Mouse (Mus musculus): ENCODE measurements at regions not wholly inside any gene's neighbourhood (a gene's known extent, or its start where the extent isn't known, plus 50 kb on each side); places are given as distances from the start of the nearest gene placed in this dataset.
A peak's percentile ranks its signal among the peaks of the same experiment; 100 is the strongest.

DNA sequence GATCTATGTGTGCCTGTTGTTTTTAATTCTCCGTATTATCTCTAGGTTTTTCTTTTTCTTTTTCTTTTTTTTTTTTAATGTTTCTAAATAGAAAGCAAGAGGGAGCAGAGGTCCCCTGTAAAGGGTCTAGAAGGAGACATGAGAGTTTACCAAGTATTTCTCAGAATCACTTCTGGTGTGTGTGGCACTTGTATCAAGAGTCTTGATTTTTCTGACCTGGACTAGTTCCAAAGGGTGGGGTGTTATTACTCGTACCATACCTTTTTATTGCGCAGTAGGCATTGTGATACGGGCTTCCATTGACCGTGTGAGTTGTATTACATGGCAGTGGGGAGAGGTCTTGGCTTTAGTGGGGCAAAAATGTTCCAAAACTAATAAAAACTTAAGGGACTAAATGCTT lies 63.2 kb upstream of the Bmp6 start:
- DNase-seq, result no peak

DNA sequence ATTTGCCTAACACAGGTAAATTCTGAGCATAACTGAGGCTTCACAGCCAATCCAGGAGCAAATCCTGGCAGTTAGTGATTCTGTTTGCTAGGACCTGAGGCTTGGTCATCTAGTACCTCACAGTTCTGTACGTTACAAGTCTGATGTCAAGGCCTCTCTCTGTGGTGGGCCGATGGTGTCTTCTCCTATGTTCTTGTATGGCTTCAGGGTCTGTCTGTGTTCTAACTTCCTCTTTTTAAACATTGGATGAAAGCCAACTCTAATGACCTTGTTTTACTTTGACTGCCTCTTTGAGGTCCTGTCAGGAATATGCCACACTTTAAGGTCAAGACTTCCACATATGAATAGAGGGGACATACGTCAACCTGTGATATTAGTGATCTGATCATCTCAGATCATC lies 56.9 kb upstream of the Bmp6 start:
- no peak for DNase-seq

GRCm38 (mm10) chr13:38288572-38289440 lies 56.1 kb upstream of the Bmp6 start:
- DNase-seq, result no peak

GRCm38 (mm10) chr13:38290287-38290941 lies 54.5 kb upstream of the Bmp6 start:
- DNase-seq, result peak in 1 of 2 experiments; percentile 25

DNA sequence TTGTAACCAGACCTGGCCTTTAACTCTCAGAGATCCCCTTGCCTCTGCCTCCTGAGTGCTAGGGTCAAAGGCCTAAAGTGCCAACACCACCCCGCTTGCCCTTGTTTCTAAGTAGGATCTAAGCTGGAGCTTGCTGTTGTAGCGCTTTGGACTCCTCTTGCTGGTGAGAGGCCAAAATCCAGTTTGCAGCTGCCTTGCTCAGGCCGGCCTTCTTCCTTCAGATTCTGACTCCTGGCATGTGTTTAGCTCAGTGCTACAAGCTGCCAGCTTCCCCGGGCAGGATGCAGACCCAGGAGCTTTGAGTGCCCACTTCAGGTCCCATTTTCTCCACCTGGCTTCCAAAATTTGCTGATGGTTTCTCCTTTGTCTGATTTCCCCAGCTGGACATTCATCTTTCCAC lies 53.4 kb upstream of the Bmp6 start:
- DNase-seq, result no peak
